Mouse (Mus musculus) G1E (cell line): ENCODE measurements around the gene Kcna5.

Experiments
- CTCF ChIP-seq: IDR thresholded peaks from 2 replicates; pipeline ENCODE4 v1.5.1; 2012; ENCODE audit warnings: low read depth, low read length, inconsistent platforms, mixed read lengths
- GATA1 ChIP-seq: IDR thresholded peaks from 2 replicates; pipeline ENCODE4 v1.6.1; 2012; ENCODE audit warnings: borderline replicate concordance, low read length, inconsistent platforms, mixed read lengths
- GATA2 ChIP-seq: IDR thresholded peaks from 2 replicates; pipeline ENCODE4 v1.6.1; 2012; ENCODE audit warnings: low read depth, low read length, inconsistent platforms, borderline replicate concordance
- POLR2AphosphoS5 ChIP-seq: IDR thresholded peaks from 2 replicates; pipeline ENCODE4 v1.6.1; 2012; ENCODE audit warnings: low read depth, low read length, inconsistent platforms; ENCODE audit not compliant: insufficient replicate concordance
- TAL1 ChIP-seq: conservative IDR thresholded peaks from 2 replicates; pipeline ENCODE4 v1.6.1; 2012; ENCODE audit warnings: low read depth, low read length, inconsistent platforms, mixed read lengths

- TF ChIP-seq CTCF (no peak), GATA1 (no peak), POLR2AphosphoS5 (no peak), TAL1 (no peak), GATA2 (no peak)
Observed at GRCm38 (mm10) chr6:126561702-126562101, 26.5 kb upstream of the Kcna5 start.
